Mouse (Mus musculus) heart, postnatal 4 days (tissue): Measurements from ENCODE around the gene Sae1. TPM values are rescaled to one million over a fixed set of nuclear protein-coding genes. Genes with fewer than 3 reads are reported as not detected.

Experiments used
- DNase-seq: peaks from one replicate; pipeline ENCODE4 v3.0.0; 2021
- total RNA-seq, 2 experiments: library from RNA; stranded (reverse); gene quantifications; 2 replicates each; pipeline ENCODE4 v1.2.3; 2021

Sae1 gene
- total RNA-seq, 2 experiments from 2014 or later: 105 to 110 TPM

DNA sequence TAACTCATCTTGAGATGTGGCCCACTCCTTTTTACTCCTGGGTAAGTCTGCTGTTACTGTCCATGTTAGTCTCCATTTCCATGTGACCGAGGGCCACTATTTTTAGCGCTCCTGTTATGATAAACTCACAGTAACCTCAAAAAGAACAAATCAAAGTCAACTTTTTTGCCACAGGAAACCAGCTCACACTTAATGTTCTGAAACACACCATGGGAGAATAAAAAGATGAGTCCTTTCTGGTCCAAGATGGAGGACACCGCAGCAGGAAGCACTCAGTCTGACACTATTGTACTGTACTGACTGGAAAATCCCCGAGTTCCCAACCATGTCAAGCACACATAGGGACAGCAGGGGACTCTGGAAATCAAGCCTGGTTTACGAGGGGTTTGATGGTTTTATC is 37.6 kb downstream of the Sae1 start:
- no peak for DNase-seq

DNA sequence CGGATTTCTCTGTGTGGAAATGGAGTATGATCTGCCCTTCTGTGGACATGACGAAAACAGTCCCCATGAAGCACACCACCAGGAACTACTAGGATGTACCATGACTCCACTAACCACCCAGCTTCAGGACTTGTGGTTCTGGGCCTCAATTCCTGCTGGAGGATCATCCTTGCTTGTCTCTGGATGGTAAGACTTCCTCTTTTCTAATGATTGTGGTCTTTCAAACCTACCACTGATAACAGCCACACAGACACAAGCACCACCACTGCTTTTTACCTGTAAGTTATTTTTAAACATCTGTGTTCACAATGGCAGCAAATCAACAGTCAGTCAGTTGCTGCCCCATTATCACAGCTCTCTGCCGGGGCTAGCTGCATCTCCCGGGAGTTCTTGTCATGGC is 42.3 kb downstream of the Sae1 start:
- DNase-seq: no peak

- no peak for DNase-seq
Observed at GRCm38 (mm10) chr7:16344598-16344997, 43.0 kb downstream of the Sae1 start.

- no peak for DNase-seq
Observed at GRCm38 (mm10) chr7:16337733-16338132, 49.9 kb downstream of the Sae1 start.

DNA sequence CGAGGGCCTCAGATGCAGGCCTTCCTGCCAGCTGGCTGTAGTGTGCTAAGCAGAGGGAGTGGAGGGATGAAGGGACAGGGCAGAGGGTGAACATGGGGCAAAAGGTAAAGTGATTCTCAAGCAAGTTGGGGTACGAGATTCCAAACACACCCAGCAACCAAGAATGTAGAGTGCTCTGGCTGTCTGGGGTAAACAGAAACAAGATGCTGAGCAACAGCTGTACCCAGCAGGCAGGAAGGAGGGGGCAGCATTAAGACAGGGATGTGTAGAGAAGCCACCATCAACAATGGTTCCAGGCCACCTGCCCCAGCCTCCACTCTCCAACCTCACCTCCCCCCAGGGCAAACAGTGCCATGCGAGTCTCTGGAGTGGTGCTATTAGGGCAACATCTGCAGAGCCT is 58.5 kb downstream of the Sae1 start:
- no peak for DNase-seq

DNA sequence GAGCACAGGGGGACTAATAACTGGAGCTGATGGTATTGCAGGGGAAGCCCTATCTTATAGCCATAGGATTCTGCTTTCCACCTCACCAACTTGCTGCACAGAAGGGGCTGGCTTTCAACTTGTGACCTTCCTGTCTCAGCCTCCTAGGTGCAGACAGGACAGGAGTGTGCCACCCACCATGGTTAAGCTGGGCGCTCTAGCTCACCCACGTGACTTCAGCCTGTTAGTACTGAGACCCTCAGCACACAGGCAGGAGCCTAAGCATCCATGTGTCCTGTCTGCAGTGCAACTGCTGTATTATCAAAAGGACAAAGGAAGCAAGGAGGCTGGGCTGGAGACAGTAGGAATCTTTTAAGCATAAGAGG is 61.0 kb downstream of the Sae1 start:
- DNase-seq: no peak

GRCm38 (mm10) chr7:16325920-16326606 is 61.5 kb downstream of the Sae1 start:
- DNase-seq: peak; percentile 75

GRCm38 (mm10) chr7:16324661-16325060 is 62.9 kb downstream of the Sae1 start:
- DNase-seq: no peak

GRCm38 (mm10) chr7:16320479-16320878 is 67.1 kb downstream of the Sae1 start:
- DNase-seq: no peak

- no peak for DNase-seq
Observed at GRCm38 (mm10) chr7:16319216-16319615, 68.4 kb downstream of the Sae1 start.

GRCm38 (mm10) chr7:16317094-16317493 is 70.5 kb downstream of the Sae1 start:
- no peak for DNase-seq

- DNase-seq: no peak
Observed at GRCm38 (mm10) chr7:16315222-16315759, 72.3 kb downstream of the Sae1 start.

- DNase-seq: no peak
Observed at GRCm38 (mm10) chr7:16314221-16314775, 73.3 kb downstream of the Sae1 start.

- peak; percentile 94 for DNase-seq
Observed at GRCm38 (mm10) chr7:16313481-16314220, 74.0 kb downstream of the Sae1 start.

DNA sequence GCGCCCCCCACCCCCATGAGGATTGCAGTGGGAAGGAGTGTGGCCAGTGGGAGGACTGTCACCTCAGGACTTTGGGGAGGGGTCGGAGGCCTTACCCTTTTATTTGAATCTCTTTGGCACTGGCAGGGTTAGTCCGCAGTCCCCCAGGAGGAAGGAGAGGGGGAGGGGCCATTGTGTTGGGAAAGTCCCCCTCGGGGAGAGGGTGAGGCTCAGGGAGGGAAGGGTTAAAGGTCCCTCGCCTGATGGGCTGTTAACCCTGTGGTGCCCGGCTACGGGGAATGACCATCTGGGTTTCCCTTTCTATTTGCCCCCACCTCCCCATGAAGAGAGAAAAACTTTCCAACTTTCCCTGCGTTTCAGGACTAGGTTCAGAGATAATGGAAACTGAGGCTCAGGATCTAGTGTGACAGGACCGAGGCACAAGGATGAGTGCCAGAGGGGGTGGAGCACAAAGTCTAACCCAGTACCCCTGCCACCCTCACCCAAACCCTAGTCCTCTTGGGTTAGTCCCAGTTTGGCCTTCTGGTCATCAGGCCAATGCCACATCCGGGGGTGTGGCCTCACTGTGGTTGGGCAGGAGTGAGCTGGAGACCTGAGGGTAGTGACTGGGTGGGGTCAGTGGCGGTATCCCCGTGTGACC is 74.8 kb downstream of the Sae1 start:
- peak; percentile 89 for DNase-seq

DNA sequence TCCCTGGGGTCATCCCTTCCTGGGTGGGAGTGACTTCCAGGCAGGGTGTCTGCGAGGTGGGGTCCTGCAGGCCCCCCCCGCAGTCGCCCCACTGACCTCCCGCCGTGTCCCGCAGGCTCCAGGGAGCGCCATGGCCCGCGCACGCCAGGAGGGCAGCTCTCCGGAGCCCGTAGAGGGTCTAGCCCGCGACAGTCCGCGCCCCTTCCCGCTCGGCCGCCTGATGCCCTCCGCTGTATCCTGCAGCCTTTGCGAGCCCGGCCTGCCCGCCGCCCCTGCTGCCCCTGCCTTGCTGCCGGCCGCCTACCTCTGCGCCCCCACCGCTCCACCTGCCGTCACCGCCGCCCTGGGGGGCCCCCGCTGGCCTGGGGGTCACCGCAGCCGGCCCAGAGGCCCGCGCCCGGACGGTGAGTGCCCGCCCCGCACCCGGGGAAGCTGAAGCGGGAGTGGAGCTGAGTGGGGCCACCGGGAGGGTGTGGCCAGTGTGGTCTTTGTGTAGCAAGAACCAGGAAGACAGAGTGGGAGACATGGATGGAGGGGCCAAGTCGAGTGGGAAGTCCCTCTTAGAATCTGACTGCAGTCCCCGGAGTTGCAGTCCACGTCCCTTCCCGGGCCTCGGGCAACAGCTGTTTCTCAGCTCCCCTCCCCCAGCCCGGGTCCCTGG is 75.5 kb downstream of the Sae1 start:
- DNase-seq: peak; percentile 70

DNA sequence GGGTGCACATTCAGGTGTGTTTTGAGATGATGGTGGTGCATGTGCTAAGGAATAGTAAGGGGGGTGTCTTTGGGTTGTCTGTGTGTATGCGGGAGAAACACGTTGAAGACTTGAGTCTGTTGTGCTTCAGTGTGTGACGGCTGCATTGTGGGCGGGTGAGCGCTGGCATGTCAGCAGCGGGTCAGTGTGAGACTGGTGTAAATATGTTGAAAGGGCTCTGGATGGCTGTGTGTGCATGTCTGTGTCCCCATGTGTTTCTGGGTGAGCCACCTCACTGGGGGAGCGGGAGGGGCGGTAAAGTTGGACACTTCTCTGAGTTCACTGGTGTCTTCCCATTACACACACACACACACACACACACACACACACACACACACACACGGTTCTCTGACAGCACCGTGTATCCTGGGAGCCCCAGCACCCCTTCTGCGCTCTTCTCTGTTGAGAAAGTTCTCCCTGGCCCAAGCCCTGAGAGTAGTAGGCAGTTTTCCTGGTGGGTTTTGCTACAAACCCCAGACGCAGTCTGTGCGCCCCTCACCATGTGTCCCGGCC is 76.1 kb downstream of the Sae1 start:
- peak; percentile 58 for DNase-seq

GRCm38 (mm10) chr7:16310521-16311452 is 76.8 kb downstream of the Sae1 start:
- peak; percentile 33 for DNase-seq

- DNase-seq: peak; percentile 88
Observed at GRCm38 (mm10) chr7:16310020-16310520, 77.5 kb downstream of the Sae1 start.

- peak; percentile 93 for DNase-seq
Observed at GRCm38 (mm10) chr7:16309318-16310019, 78.1 kb downstream of the Sae1 start.
